Mouse (Mus musculus) small intestine, adult 2 months (tissue): ENCODE measurements around the gene Tac4.

Experiments
- CTCF ChIP-seq: fragments of 200-500 bp; IDR thresholded peaks from 2 replicates; pipeline ENCODE4 v1.5.1; 2012; ENCODE audit warnings: low read depth, mild to moderate bottlenecking, control low read depth, inconsistent platforms, low read length, moderate library complexity, mixed read lengths; ENCODE audit not compliant: insufficient replicate concordance, insufficient read length; ENCODE audit errors: extremely low read depth
- POLR2A ChIP-seq: fragments of 200-500 bp; IDR thresholded peaks from 2 replicates; pipeline ENCODE4 v1.6.1; 2012; ENCODE audit warnings: low read depth, mild to moderate bottlenecking, control low read depth, inconsistent platforms, low read length, moderate library complexity

- TF ChIP-seq POLR2A, result no peak
- no peak for TF ChIP-seq CTCF
These were observed 40.4 kb downstream of the Tac4 start for GRCm38 (mm10) chr11:95301772-95302171.
